Mouse (Mus musculus) skeletal muscle tissue, adult 2 months (tissue): ENCODE results near the gene Bbs9.
"Not testable (repeated sequence)": the region's sequence is repeated elsewhere in the genome, so short reads cannot be mapped to it uniquely, and the experiment has no call there.

Experiments used
- DNase-seq: peaks from one replicate; pipeline ENCODE4 v3.0.0-alpha.2; 2012; ENCODE audit warnings: low read depth, low spot score

Bbs9 gene

GRCm38 (mm10) chr9:22475424-22475868 is at the start of gene Bbs9:
TSS of gene Bbs9 (plus strand) at chr9:22475715.
- peak; percentile 84 for DNase-seq

GRCm38 (mm10) chr9:22428028-22428665 is 47.4 kb upstream of the Bbs9 start:
- DNase-seq: no peak

GRCm38 (mm10) chr9:22428666-22429410 is 46.7 kb upstream of the Bbs9 start:
- no peak for DNase-seq

- DNase-seq: no peak
These were observed 45.8 kb upstream of the Bbs9 start for GRCm38 (mm10) chr9:22429533-22430241.

GRCm38 (mm10) chr9:22430315-22430840 is 45.1 kb upstream of the Bbs9 start:
- no peak for DNase-seq

GRCm38 (mm10) chr9:22433221-22433620 is 42.3 kb upstream of the Bbs9 start:
- DNase-seq: no peak

GRCm38 (mm10) chr9:22434101-22434500 is 41.4 kb upstream of the Bbs9 start:
- no peak for DNase-seq

GRCm38 (mm10) chr9:22438826-22439225 is 36.7 kb upstream of the Bbs9 start:
- no peak for DNase-seq

- no peak for DNase-seq
These were observed 32.4 kb upstream of the Bbs9 start for GRCm38 (mm10) chr9:22443157-22443556.

GRCm38 (mm10) chr9:22445123-22445522 is 30.4 kb upstream of the Bbs9 start:
- no peak for DNase-seq

- peak; percentile 24 for DNase-seq
These were observed 28.3 kb upstream of the Bbs9 start for GRCm38 (mm10) chr9:22447213-22447612.

- DNase-seq: no peak
These were observed 27.1 kb upstream of the Bbs9 start for GRCm38 (mm10) chr9:22448420-22448819.

GRCm38 (mm10) chr9:22449209-22449608 is 26.3 kb upstream of the Bbs9 start:
- no peak for DNase-seq

GRCm38 (mm10) chr9:22452697-22453096 is 22.8 kb upstream of the Bbs9 start:
- DNase-seq: no peak

GRCm38 (mm10) chr9:22453501-22453924 is 22.0 kb upstream of the Bbs9 start:
- no peak for DNase-seq

- not testable (repeated sequence) for DNase-seq
These were observed 21.5 kb upstream of the Bbs9 start, which contains the start of gene Gm17545 for GRCm38 (mm10) chr9:22453990-22454389. TSS of gene Gm17545 (plus strand) at chr9:22454290.

- DNase-seq: no peak
These were observed 20.5 kb upstream of the Bbs9 start for GRCm38 (mm10) chr9:22455041-22455440.

GRCm38 (mm10) chr9:22457142-22457835 is 18.2 kb upstream of the Bbs9 start:
- DNase-seq: no peak

GRCm38 (mm10) chr9:22461946-22462345 is 13.6 kb upstream of the Bbs9 start:
- peak; percentile 39 for DNase-seq

- DNase-seq: no peak
These were observed 9.3 kb upstream of the Bbs9 start for GRCm38 (mm10) chr9:22466212-22466611.

GRCm38 (mm10) chr9:22467371-22468169 is 7.9 kb upstream of the Bbs9 start:
- DNase-seq: no peak
